Comparison of ENCODE assay signal across 15 mouse cellular contexts in genomic region chr11:74734917-74735316, GRCm38 (mm10). TPM values are rescaled to one million over a fixed set of nuclear protein-coding genes. Genes with fewer than 3 reads are reported as not detected.
DNase-seq lines count a peak whose midpoint lies in the region; ATAC-seq and TF ChIP-seq lines count a peak whose summit lies in the region.
"Had no signal": no experiment of that assay in that cellular context is flagged by ENCODE, and none has a peak within 500 bp of the region (broad histone marks: within the 10 kb centered on the region; RNA-seq: fewer than 3 reads in every experiment).

No protein-coding gene starts in this region.

- peaks cover 9% of the 10 kb centered on the region; the same call in 1 of the 2 replicates for H3K4me1 ChIP-seq in hindbrain, embryonic 13.5 days (replicated peaks)
- H3K4me1 ChIP-seq in hindbrain, embryonic 12.5 days: 0 out of 2 replicates have a peak, but pooled peaks cover 5% of the 10 kb centered on the region
- peaks cover 4% of the 10 kb centered on the region; the same call in 1 of the 2 replicates for H3K4me1 ChIP-seq in hindbrain, embryonic 16.5 days (ENCODE audit: control insufficient read depth, insufficient read depth, low read depth, low read length)
- peaks cover 5% of the 10 kb centered on the region; the same call in 1 of the 2 replicates for H3K4me1 ChIP-seq in midbrain, embryonic 13.5 days (replicated peaks)
- H3K4me1 ChIP-seq: limb, embryonic 15.5 days; stomach, embryonic 15.5 days had no signal

- peak; percentile 58 for DNase-seq in brain, embryonic 14.5 days (ENCODE audit: low read depth)
- DNase-seq in thymus, postnatal 4 days: no peak
- DNase-seq in thymus, postnatal 36 days: no peak
- no peak for DNase-seq in urinary bladder, postnatal 36 days (ENCODE audit: low spot score in 2 of 2)
- DNase-seq: cerebellum, postnatal 25 days; heart, postnatal 36 days; lung, postnatal 10 days had no signal

- H3K27ac ChIP-seq in hindbrain, embryonic 13.5 days: peak overlapping the region; percentile 48; the same call in 1 of the 2 replicates
- no peak overlapping the region for H3K27ac ChIP-seq in hindbrain, embryonic 12.5 days
- H3K27ac ChIP-seq in hindbrain, embryonic 16.5 days (ENCODE audit: low read depth, low read length): peak overlapping the region; percentile 18; the same call in 1 of the 2 replicates
- no peak overlapping the region for H3K27ac ChIP-seq in midbrain, embryonic 13.5 days
- H3K27ac ChIP-seq: kidney, postnatal 0 days; limb, embryonic 15.5 days; stomach, embryonic 15.5 days had no signal

- no peaks in the 10 kb centered on the region for H3K27me3 ChIP-seq in hindbrain, embryonic 13.5 days
- H3K27me3 ChIP-seq in hindbrain, embryonic 12.5 days: no peaks in the 10 kb centered on the region
- no peaks in the 10 kb centered on the region for H3K27me3 ChIP-seq in hindbrain, embryonic 16.5 days (replicated peaks; ENCODE audit: control insufficient read depth, insufficient read depth, low read length)
- H3K27me3 ChIP-seq in midbrain, embryonic 13.5 days: no peaks in the 10 kb centered on the region
- H3K27me3 ChIP-seq: CH12.LX; limb, embryonic 15.5 days; stomach, embryonic 15.5 days had no signal

- H3K9ac ChIP-seq in hindbrain, embryonic 13.5 days: no peak overlapping the region
- no peak overlapping the region for H3K9ac ChIP-seq in hindbrain, embryonic 12.5 days
- H3K9ac ChIP-seq in hindbrain, embryonic 16.5 days (ENCODE audit: low read depth, low read length): no peak overlapping the region
- 0 out of 2 replicates have a peak overlapping the region, but pooled peaks have one; percentile 19 for H3K9ac ChIP-seq in midbrain, embryonic 13.5 days (replicated peaks)
- H3K9ac ChIP-seq: limb, embryonic 15.5 days; stomach, embryonic 15.5 days had no signal

- TF ChIP-seq POLR2A in brain, embryonic 14.5 days (IDR thresholded peaks at IDR 0.05; ENCODE audit: borderline replicate concordance, extremely low read depth, insufficient read depth, insufficient read length, poor library complexity, severe bottlenecking): no peak

- no peaks in the 10 kb centered on the region for H3K36me3 ChIP-seq in hindbrain, embryonic 13.5 days
- H3K36me3 ChIP-seq in hindbrain, embryonic 12.5 days: no peaks in the 10 kb centered on the region
- no peaks in the 10 kb centered on the region for H3K36me3 ChIP-seq in hindbrain, embryonic 16.5 days (ENCODE audit: control insufficient read depth, insufficient read depth, low read length)
- no peaks in the 10 kb centered on the region for H3K36me3 ChIP-seq in midbrain, embryonic 13.5 days
- H3K36me3 ChIP-seq: limb, embryonic 15.5 days; stomach, embryonic 15.5 days had no signal

- no peaks in the 10 kb centered on the region for H3K9me3 ChIP-seq in hindbrain, embryonic 13.5 days
- H3K9me3 ChIP-seq in hindbrain, embryonic 12.5 days (replicated peaks): no peaks in the 10 kb centered on the region
- no peaks in the 10 kb centered on the region for H3K9me3 ChIP-seq in hindbrain, embryonic 16.5 days (ENCODE audit: control insufficient read depth, low read length)
- 0 out of 2 replicates have a peak, but pooled peaks cover 3% of the 10 kb centered on the region for H3K9me3 ChIP-seq in midbrain, embryonic 13.5 days
- H3K9me3 ChIP-seq: stomach, embryonic 15.5 days had no signal

- no peak for ATAC-seq in hindbrain, embryonic 13.5 days (ENCODE audit: low FRiP score)
- no peak for ATAC-seq in hindbrain, embryonic 12.5 days (ENCODE audit: low FRiP score)
- peak; percentile 74 for ATAC-seq in hindbrain, embryonic 16.5 days
- ATAC-seq in midbrain, embryonic 13.5 days: no peak

- TF ChIP-seq CTCF in brain, embryonic 14.5 days (IDR thresholded peaks at IDR 0.05; ENCODE audit: borderline replicate concordance, extremely low read depth, insufficient read depth, insufficient read length): no peak

- no peak overlapping the region for H3K4me3 ChIP-seq in hindbrain, embryonic 13.5 days
- no peak overlapping the region for H3K4me3 ChIP-seq in hindbrain, embryonic 12.5 days
- no peak overlapping the region for H3K4me3 ChIP-seq in hindbrain, embryonic 16.5 days (ENCODE audit: low read length)
- no peak overlapping the region for H3K4me3 ChIP-seq in midbrain, embryonic 13.5 days (replicated peaks)
- H3K4me3 ChIP-seq: limb, embryonic 15.5 days; stomach, embryonic 15.5 days had no signal

- WGBS in hindbrain, embryonic 13.5 days: 17% methylated on average over 7 of the region's 7 CpGs
- 18% methylated on average over 7 of the region's 7 CpGs for WGBS in hindbrain, embryonic 12.5 days
- 18% methylated on average over 7 of the region's 7 CpGs for WGBS in hindbrain, embryonic 16.5 days
- WGBS in midbrain, embryonic 13.5 days: 14% methylated on average over 7 of the region's 7 CpGs

- no peak overlapping the region for H3K4me2 ChIP-seq in hindbrain, embryonic 13.5 days
- H3K4me2 ChIP-seq in hindbrain, embryonic 12.5 days (replicated peaks): no peak overlapping the region; the same call in 1 of the 2 replicates
- H3K4me2 ChIP-seq in hindbrain, embryonic 16.5 days (ENCODE audit: low read length): peak overlapping the region; percentile 27
- peak overlapping the region; percentile 19; the same call in 1 of the 2 replicates for H3K4me2 ChIP-seq in midbrain, embryonic 13.5 days (replicated peaks)
- H3K4me2 ChIP-seq: limb, embryonic 15.5 days; stomach, embryonic 15.5 days had no signal

RNA-seq across cellular contexts. Expression of gene Pafah1b1, which starts 10.4 kb away (rescaled TPM):
- 62.2 and 75.3 TPM in 2 replicates for polyA plus RNA-seq in hindbrain, embryonic 13.5 days (2015; fragmentation: Nextera tagmentation; extraction: Ambion mirVana)
- polyA plus RNA-seq in hindbrain, embryonic 12.5 days (2016; fragmentation: Nextera tagmentation; extraction: Ambion mirVana): 77.8 and 85.6 TPM in 2 replicates
- 103 and 130 TPM in 2 replicates for polyA plus RNA-seq in brain, embryonic 14.5 days (2012; rRNA removed)
- polyA plus RNA-seq in hindbrain, embryonic 16.5 days (2015; fragmentation: Nextera tagmentation; extraction: Ambion mirVana): 46.0 and 46.8 TPM in 2 replicates
- 59.6 and 66.9 TPM in 2 replicates for polyA plus RNA-seq in midbrain, embryonic 13.5 days (2015; fragmentation: Nextera tagmentation; extraction: Ambion mirVana)

RNA-seq across cellular contexts. Expression of gene Mettl16, which starts 35.7 kb away (rescaled TPM):
- 53.8 and 55.4 TPM in 2 replicates for polyA plus RNA-seq in hindbrain, embryonic 13.5 days (2015; fragmentation: Nextera tagmentation; extraction: Ambion mirVana)
- 57.5 and 58.5 TPM in 2 replicates for polyA plus RNA-seq in hindbrain, embryonic 12.5 days (2016; fragmentation: Nextera tagmentation; extraction: Ambion mirVana)
- polyA plus RNA-seq in brain, embryonic 14.5 days (2012; rRNA removed): 13.5 and 18.5 TPM in 2 replicates
- 52.2 and 55.3 TPM in 2 replicates for polyA plus RNA-seq in hindbrain, embryonic 16.5 days (2015; fragmentation: Nextera tagmentation; extraction: Ambion mirVana)
- polyA plus RNA-seq in midbrain, embryonic 13.5 days (2015; fragmentation: Nextera tagmentation; extraction: Ambion mirVana): 55.2 and 56.4 TPM in 2 replicates

Comparison
In these comparisons a context has a peak if more than half of its experiments do, and no peak if none do; other contexts are left out.
1. H3K27ac ChIP-seq: peak in hindbrain, embryonic 13.5 days (single experiment) and hindbrain, embryonic 16.5 days (single experiment); none in hindbrain, embryonic 12.5 days (single experiment) and midbrain, embryonic 13.5 days (single experiment).
2. H3K4me2 ChIP-seq: peak in hindbrain, embryonic 16.5 days (single experiment) and midbrain, embryonic 13.5 days (single experiment); none in hindbrain, embryonic 13.5 days (single experiment) and hindbrain, embryonic 12.5 days (single experiment).